Mouse (Mus musculus) bone marrow, adult 2 months (tissue): ENCODE measurements around the gene Prr29. TPM values are rescaled to one million over a fixed set of nuclear protein-coding genes. Genes with fewer than 3 reads are reported as not detected.

Source experiments
- H3K27ac ChIP-seq: fragments of 200-500 bp; 2 replicates; pipeline ENCODE4 v1.5.1; 2012; ENCODE audit warnings: low read depth, mild to moderate bottlenecking, control low read depth, inconsistent platforms, low read length; ENCODE audit not compliant: control insufficient read depth, poor library complexity, insufficient read depth
- H3K4me1 ChIP-seq: fragments of 200-500 bp; 2 replicates; pipeline ENCODE4 v1.6.1; 2011; ENCODE audit warnings: low read length; ENCODE audit not compliant: control insufficient read depth, insufficient read depth
- H3K4me3 ChIP-seq: fragments of 200-500 bp; replicated peaks from 2 replicates; pipeline ENCODE3; 2011; ENCODE audit warnings: mild to moderate bottlenecking, low read depth, low read length, control low read depth; ENCODE audit not compliant: control insufficient read depth
- CTCF ChIP-seq: fragments of 200-500 bp; IDR thresholded peaks from 2 replicates; pipeline ENCODE4 v1.5.1; 2011; ENCODE audit warnings: low read length, control low read depth; ENCODE audit not compliant: control insufficient read depth, insufficient read depth
- POLR2A ChIP-seq: fragments of 200-500 bp; IDR thresholded peaks from 2 replicates; pipeline ENCODE4 v1.6.1; 2011; ENCODE audit warnings: low read depth, mild to moderate bottlenecking, control low read depth, low read length, borderline replicate concordance; ENCODE audit not compliant: control insufficient read depth
- WGBS: fragments of 180-500 bp; shearing (Covaris S2); methylation state at CpG from one replicate; pipeline ENCODE4 v1.1.7; 2018; 5-methylcytosine and 5-hydroxymethylcytosine counted together
- polyA plus RNA-seq: library from polyadenylated mRNA; stranded (reverse); fragments of >200 nt; gene quantifications from 2 replicates; pipeline ENCODE4 v1.2.4, GENCODE M21; 2011; ENCODE audit warnings: low replicate concordance; ENCODE audit not compliant: missing spikeins, insufficient read depth, insufficient read length

Gene Prr29
- polyA plus RNA-seq, 1 experiment: not detected

GRCm38 (mm10) chr11:106410011-106410410, 44.7 kb downstream of the Prr29 start:
- no peak overlapping the region for H3K4me3 ChIP-seq
- no peak overlapping the region for H3K27ac ChIP-seq
- H3K4me1 ChIP-seq: no peaks in the 10 kb centered on the region; the same call in 1 of the 2 replicates
- 92% methylated on average over 4 of the region's 4 CpGs for WGBS
- TF ChIP-seq POLR2A: no peak
- no peak for TF ChIP-seq CTCF

DNA sequence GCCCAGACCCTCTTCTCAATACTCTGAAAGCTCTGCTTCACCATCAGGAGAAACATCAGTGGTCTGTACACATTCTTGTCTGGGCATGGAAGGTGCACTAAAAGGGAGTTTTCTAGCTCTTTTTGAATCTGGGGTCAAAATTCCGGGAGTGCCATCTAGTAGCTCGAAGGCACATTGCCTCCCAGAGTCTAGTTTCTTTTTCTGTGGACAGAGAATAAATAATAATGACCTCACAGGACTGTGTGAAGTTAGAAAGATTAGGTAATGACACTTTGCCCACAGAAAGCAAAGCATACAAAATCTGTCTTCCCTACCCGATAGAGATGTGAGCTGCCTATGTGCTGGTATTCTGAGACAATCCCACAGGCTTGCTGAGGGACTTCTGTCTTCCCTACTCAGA, 45.2 kb downstream of the Prr29 start:
- H3K4me3 ChIP-seq: no peak overlapping the region
- no peak for TF ChIP-seq CTCF
- TF ChIP-seq POLR2A: no peak
- no peak overlapping the region for H3K27ac ChIP-seq
- no peaks in the 10 kb centered on the region; the same call in 1 of the 2 replicates for H3K4me1 ChIP-seq
- WGBS: 89% methylated on average over 3 of the region's 3 CpGs

DNA sequence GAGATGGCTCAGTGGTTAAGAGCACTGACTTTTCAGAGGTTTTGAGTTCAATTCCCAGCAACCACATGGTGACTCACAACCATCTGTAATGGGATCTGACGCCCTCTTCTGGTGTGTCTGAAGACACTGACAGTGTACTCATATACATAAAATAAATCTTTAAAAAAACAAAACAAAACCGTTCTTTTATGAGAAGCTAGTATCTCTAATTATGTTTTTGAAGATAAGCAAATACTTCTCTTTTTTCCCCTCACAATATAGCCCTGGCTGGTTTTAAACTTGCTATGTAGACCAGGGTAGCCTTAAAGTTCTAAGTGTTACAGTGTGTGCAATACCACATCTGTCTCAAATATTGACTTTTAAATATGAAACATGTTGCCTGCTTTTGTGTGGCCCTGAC, 45.9 kb downstream of the Prr29 start:
- no peak overlapping the region for H3K27ac ChIP-seq
- TF ChIP-seq POLR2A: no peak
- no peak for TF ChIP-seq CTCF
- WGBS: 63% methylated on average over 2 of the region's 2 CpGs
- H3K4me1 ChIP-seq: no peaks in the 10 kb centered on the region; the same call in 1 of the 2 replicates
- no peak overlapping the region for H3K4me3 ChIP-seq

DNA sequence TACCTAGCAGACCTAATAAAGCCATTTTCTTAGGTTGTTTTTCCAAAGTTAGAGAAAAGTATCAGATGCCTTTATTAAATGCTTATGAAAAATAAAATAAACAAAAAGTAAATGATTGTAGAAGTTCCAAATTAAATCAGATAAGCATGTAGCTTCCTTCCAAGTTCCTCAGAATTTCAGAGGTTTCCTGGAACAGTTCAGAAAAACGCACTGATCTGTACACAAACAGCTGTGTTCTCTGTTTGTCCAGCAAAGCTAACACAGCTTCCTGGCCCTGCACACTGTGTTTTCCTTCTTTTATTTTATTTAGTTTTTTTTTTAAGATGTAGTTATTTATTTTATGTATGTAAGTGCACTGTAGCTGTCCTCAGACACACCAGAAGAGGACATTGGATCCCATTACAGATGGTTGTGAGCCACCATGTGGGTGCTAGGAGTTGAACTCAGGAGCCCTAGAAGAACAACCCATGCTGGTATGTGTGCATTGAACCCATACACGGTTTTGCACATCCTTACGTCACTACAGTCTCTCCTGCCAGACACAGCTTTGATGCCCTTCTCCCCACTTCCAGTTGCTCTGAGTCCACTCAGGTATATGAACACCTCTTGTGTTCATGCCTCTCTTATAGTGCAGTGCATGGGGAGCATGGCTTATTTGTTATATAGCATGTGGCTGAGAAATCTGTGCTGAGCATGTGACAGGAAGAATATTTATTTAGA, 47.5 kb downstream of the Prr29 start:
- no peak overlapping the region for H3K27ac ChIP-seq
- no peak overlapping the region for H3K4me3 ChIP-seq
- no peaks in the 10 kb centered on the region; the same call in 1 of the 2 replicates for H3K4me1 ChIP-seq
- 79% methylated on average over 3 of the region's 3 CpGs for WGBS
- TF ChIP-seq CTCF: no peak
- no peak for TF ChIP-seq POLR2A

DNA sequence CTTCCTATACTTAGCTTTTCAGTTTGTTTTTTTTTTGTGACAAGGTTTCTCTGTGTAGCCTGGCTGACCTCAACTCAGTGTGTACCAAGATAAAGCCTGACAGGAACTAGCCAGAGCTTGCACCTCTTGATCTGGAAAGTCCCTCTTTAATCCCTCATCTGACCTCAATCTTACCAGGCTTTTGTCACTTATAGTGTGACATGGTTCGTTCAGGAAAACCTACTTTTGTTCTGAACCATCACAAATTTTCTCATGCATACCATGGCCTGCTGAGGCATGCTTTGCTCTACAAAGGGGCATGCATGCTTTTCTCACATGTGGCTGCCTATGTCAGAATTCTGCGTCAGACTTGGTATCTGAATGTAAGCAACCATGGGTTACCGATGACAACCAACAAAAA, 51.1 kb downstream of the Prr29 start:
- H3K4me3 ChIP-seq: no peak overlapping the region
- no peak overlapping the region for H3K27ac ChIP-seq
- peaks cover 7% of the 10 kb centered on the region for H3K4me1 ChIP-seq
- 76% methylated on average over 3 of the region's 3 CpGs for WGBS
- TF ChIP-seq CTCF: no peak
- TF ChIP-seq POLR2A: no peak

DNA sequence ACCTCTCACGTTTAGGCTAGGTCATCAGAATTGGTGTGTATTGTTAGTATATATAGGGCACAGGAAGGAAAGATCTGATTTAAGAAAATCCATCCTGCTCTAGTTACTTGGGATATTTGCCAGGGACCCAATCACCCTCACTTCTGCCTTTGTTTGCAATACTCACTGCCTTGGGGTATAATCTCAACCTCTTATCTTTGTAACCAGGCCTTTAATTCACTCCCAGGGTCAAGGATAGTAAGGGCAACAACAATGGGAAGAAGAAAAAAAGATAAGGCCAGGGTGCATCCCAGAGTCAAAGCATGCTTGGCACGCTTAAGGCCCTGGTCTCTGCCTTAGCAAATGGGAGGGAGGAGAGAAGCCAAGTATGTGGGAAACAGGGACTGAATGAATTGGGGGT, 52.6 kb downstream of the Prr29 start:
- Histone ChIP-seq H3K27ac (no peak overlapping the region), H3K4me3 (no peak overlapping the region), H3K4me1 (peaks cover 7% of the 10 kb centered on the region)
- 71% methylated on average over 2 of the region's 2 CpGs for WGBS
- no peak for TF ChIP-seq CTCF
- TF ChIP-seq POLR2A: no peak

DNA sequence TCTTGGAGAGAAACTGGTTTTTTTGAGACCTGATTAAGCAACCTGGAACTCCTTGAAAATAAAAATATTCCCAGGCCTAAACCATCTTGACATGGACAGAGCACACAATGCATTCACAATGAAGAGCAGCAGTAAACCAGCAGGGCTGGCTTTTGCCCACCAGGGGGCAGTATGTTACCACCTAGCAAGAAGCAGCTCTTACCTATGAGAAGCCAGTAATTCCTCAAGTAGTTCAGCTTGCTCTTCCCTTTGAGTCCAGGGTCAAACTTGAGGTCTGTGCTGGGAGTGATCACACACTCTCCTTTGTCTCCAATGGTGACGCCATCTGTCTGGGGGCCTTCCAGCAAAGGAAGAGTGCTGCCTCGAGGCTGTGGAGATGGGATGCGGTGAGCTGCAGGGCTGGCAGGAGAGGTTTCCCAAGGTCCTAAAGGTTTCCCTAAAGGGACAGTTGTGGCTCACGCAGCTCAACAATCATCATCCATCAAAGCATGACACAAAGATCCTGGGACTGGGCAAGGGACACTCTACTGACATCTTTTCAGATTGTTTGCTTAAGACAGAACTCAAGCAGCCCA, 53.4 kb downstream of the Prr29 start:
- Histone ChIP-seq H3K27ac (peak overlapping the region; percentile 73; the same call in 1 of the 2 replicates), H3K4me1 (peaks cover 7% of the 10 kb centered on the region), H3K4me3 (no peak overlapping the region)
- TF ChIP-seq CTCF (peak; percentile 94), POLR2A (no peak)
- 55% methylated on average over 4 of the region's 4 CpGs for WGBS

GRCm38 (mm10) chr11:106419262-106420102, 54.2 kb downstream of the Prr29 start:
- Histone ChIP-seq H3K27ac (peak overlapping the region; percentile 73), H3K4me3 (no peak overlapping the region), H3K4me1 (peaks cover 7% of the 10 kb centered on the region)
- WGBS: 18% methylated on average over 9 of the region's 9 CpGs
- no peak for TF ChIP-seq CTCF
- TF ChIP-seq POLR2A: no peak
